Mouse (Mus musculus): ENCODE results near the gene 1700025G04Rik. TPM values are rescaled to one million over a fixed set of nuclear protein-coding genes. Genes with fewer than 3 reads are reported as not detected.

Gene 1700025G04Rik
- polyA plus RNA-seq, 1 experiment from 2014 or later, result 30.0 TPM

- Histone ChIP-seq H3K36me3 (peaks cover 4% of the 10 kb centered on the region; the same call in 1 of the 2 replicates), H3K9me3 (no peaks in the 10 kb centered on the region), H3K27me3 (ENCODE audit: insufficient read depth, poor library complexity, severe bottlenecking) (no peaks in the 10 kb centered on the region), H3K27ac (no peak overlapping the region), H3K4me3 (no peak overlapping the region), H3K4me1 (peaks cover 15% of the 10 kb centered on the region)
- no peak for DNase-seq (ENCODE audit: low spot score)
- WGBS, result 36% methylated on average over 5 of the region's 5 CpGs
These were observed 70.7 kb downstream of the 1700025G04Rik start for GRCm38 (mm10) chr1:152019196-152019595.

DNA sequence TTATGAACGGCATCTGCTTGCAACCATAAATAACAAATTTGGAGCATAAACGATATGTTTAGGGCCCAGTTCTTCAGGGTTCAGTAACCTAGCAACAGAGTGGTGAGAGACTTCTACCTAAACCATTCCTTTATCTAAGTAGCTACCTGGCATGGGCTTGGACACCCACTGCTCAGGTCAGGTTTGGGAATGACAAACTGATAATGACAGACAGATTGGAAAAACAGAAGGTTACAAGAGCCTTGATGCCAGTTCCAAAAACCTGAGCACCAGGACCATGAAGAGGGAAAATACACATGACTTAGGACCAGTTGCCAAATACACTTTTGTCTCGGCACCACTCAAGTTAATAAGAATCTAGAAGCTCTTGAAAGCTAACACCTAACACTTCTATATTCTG is 71.6 kb downstream of the 1700025G04Rik start:
- WGBS, result 85% methylated on average over 3 of the region's 3 CpGs
- H3K27me3 ChIP-seq (ENCODE audit: insufficient read depth, poor library complexity, severe bottlenecking), result no peaks in the 10 kb centered on the region
- peaks cover 15% of the 10 kb centered on the region for H3K4me1 ChIP-seq
- DNase-seq (ENCODE audit: low spot score), result no peak
- H3K27ac ChIP-seq, result no peak overlapping the region
- H3K4me3 ChIP-seq, result no peak overlapping the region
- peaks cover 4% of the 10 kb centered on the region; the same call in 1 of the 2 replicates for H3K36me3 ChIP-seq
- no peaks in the 10 kb centered on the region for H3K9me3 ChIP-seq

DNA sequence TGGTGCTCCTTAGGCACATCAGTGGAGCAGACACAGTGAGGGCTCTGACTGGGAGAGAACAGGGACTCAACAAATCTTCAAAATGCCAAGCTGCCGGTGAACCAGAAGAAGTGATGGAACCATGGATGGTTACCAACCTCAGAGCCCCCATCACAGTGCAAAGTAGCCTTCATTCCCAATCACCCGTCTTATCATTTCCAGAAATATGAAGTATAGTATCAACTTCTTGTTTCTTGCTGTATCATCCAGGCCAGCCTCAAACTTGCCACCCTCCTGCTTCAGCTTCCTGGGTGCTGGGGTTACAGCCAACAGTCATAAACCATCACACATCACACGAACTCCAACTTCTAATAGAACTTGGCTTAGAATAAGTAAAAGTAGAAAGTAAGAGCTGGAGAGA is 73.3 kb downstream of the 1700025G04Rik start:
- no peaks in the 10 kb centered on the region for H3K36me3 ChIP-seq
- 87% methylated on average over 3 of the region's 3 CpGs for WGBS
- no peak overlapping the region for H3K4me3 ChIP-seq
- H3K9me3 ChIP-seq, result no peaks in the 10 kb centered on the region
- peaks cover 17% of the 10 kb centered on the region for H3K4me1 ChIP-seq
- no peak overlapping the region for H3K27ac ChIP-seq
- DNase-seq (ENCODE audit: low spot score), result no peak
- H3K27me3 ChIP-seq (ENCODE audit: insufficient read depth, poor library complexity, severe bottlenecking), result no peaks in the 10 kb centered on the region

- H3K27ac ChIP-seq, result no peak overlapping the region
These were observed 74.3 kb downstream of the 1700025G04Rik start for GRCm38 (mm10) chr1:152015555-152016125.

DNA sequence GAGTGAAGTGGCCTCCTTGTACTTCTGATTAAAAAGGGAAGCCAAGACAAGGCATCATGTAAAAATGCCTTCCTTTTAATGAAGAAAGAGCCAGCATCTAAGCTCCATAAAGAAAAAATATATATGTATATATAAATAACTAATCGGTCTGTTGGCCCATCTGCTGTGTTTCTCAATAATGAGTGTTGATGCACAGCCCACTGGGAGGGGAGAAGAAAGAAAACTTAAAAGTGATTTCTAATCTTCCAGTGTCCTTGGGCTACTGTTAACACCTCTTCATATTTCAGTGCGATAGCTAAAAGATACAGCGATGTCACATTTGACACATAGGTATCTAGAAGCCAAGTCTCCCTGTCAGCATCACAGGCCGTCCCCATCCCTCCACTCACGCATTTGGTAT is 78.2 kb downstream of the 1700025G04Rik start:
- no peak overlapping the region for H3K27ac ChIP-seq
- H3K4me3 ChIP-seq, result no peak overlapping the region
- no peaks in the 10 kb centered on the region for H3K36me3 ChIP-seq
- H3K9me3 ChIP-seq, result no peaks in the 10 kb centered on the region
- H3K4me1 ChIP-seq, result peaks cover 25% of the 10 kb centered on the region
- no peaks in the 10 kb centered on the region for H3K27me3 ChIP-seq (ENCODE audit: insufficient read depth, poor library complexity, severe bottlenecking)
- WGBS, result 87% methylated on average over 5 of the region's 5 CpGs
- no peak for DNase-seq (ENCODE audit: low spot score)

More at GRCm38 (mm10) chr1:152015555-152016125, 74.3 kb downstream of the 1700025G04Rik start:
- Histone ChIP-seq H3K4me3 (no peak overlapping the region), H3K36me3 (no peaks in the 10 kb centered on the region), H3K27me3 (ENCODE audit: insufficient read depth, poor library complexity, severe bottlenecking) (no peaks in the 10 kb centered on the region), H3K9me3 (no peaks in the 10 kb centered on the region), H3K4me1 (peaks cover 18% of the 10 kb centered on the region)
- no peak for DNase-seq (ENCODE audit: low spot score)
- 57% methylated on average over 7 of the region's 7 CpGs for WGBS

DNA sequence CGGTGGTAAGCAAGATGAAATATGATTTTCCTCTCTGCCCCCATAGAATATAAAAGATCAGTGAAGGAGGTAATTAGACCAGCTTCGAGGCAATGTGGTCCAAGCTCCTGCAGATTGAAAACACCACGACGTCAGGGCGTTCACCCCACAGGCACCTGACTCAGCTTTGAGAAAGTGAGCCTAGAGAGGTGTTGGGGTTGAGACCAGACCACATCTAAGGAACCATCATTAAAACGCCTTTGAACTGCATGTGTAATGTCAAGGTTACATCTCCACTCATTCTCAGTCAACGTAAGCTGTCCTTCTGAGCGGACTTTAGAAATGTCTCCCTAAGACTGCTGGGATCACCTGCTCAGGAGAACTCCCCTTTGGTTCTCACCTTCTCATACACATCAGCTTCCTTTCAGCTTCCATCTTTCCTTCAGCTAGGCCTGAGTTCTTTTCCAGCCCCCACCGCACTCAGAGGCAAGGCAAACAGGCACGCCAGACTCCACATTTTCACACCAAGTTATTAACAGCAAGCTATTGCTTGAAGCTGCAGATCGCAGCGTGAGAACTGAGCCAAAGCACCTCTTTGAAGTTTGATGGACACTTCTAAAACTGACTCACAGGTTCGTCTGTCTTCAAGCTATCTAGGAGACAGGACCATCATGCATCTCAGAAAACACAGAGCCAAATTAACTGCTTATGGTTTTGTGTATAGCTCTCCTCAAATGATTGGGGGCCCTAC is 79.5 kb downstream of the 1700025G04Rik start:
- Histone ChIP-seq H3K27ac (no peak overlapping the region), H3K4me1 (peaks cover 20% of the 10 kb centered on the region), H3K27me3 (ENCODE audit: insufficient read depth, poor library complexity, severe bottlenecking) (no peaks in the 10 kb centered on the region), H3K36me3 (peaks cover 6% of the 10 kb centered on the region; the same call in 1 of the 2 replicates), H3K9me3 (no peaks in the 10 kb centered on the region), H3K4me3 (no peak overlapping the region)
- no peak for DNase-seq (ENCODE audit: low spot score)
- WGBS, result 74% methylated on average over 13 of the region's 13 CpGs

DNA sequence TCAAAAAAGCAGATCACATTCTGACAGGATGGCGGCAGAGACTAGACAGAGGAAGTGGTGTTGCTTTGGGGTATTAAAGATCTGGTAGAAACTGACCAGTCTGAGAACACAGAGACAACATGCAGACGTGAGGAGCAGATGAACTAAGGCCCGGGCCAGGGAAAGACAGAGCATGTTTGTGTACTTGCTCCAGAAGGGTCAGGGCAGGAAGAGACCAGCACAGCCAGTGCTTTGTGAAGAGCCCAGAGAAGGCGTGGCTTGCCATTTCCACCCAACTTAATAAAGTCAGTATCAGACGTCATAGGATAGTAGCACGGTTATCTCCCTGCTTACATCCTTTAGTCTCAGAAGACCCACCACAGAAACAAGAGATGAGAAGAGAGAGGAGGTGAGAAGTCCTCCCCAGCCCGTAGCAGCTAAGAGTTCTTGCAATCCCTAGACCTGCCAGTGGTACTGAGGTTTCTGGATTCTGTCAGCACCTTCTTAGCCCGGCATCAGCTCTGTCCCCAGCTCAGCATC is 81.4 kb downstream of the 1700025G04Rik start:
- no peaks in the 10 kb centered on the region for H3K27me3 ChIP-seq (ENCODE audit: insufficient read depth, poor library complexity, severe bottlenecking)

DNA sequence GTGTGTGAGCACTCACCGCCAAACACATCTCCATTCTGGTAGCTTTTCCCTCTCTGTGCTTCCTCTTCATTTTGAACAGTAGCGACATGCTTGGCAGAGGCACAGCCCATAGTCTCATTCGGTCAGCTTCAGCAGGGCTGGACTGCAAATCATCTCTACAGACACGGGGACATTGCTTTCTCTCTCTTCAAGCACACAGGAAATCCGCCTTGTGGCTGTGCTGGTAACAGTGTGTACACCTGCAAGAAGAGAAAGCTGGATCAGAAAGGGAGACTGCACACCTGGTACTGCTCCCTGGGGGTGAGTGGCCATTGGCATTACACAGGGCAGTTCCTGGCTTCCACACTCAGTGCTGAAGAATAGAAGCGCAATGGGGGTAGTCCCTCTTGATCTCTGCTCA is 83.4 kb downstream of the 1700025G04Rik start:
- 88% methylated on average over 6 of the region's 6 CpGs for WGBS
- H3K9me3 ChIP-seq, result no peaks in the 10 kb centered on the region
- no peaks in the 10 kb centered on the region for H3K27me3 ChIP-seq (ENCODE audit: insufficient read depth, poor library complexity, severe bottlenecking)
- DNase-seq (ENCODE audit: low spot score), result no peak
- peaks cover 11% of the 10 kb centered on the region; the same call in 1 of the 2 replicates for H3K36me3 ChIP-seq
- H3K4me1 ChIP-seq, result peaks cover 14% of the 10 kb centered on the region
- H3K27ac ChIP-seq, result no peak overlapping the region
- no peak overlapping the region for H3K4me3 ChIP-seq

More for the DNA sequence above, 81.4 kb downstream of the 1700025G04Rik start:
- Histone ChIP-seq H3K27ac (no peak overlapping the region), H3K4me1 (peaks cover 16% of the 10 kb centered on the region), H3K36me3 (peaks cover 11% of the 10 kb centered on the region; the same call in 1 of the 2 replicates), H3K4me3 (no peak overlapping the region), H3K9me3 (no peaks in the 10 kb centered on the region)
- WGBS, result 30% methylated on average over 8 of the region's 8 CpGs
- DNase-seq (ENCODE audit: low spot score), result no peak

DNA sequence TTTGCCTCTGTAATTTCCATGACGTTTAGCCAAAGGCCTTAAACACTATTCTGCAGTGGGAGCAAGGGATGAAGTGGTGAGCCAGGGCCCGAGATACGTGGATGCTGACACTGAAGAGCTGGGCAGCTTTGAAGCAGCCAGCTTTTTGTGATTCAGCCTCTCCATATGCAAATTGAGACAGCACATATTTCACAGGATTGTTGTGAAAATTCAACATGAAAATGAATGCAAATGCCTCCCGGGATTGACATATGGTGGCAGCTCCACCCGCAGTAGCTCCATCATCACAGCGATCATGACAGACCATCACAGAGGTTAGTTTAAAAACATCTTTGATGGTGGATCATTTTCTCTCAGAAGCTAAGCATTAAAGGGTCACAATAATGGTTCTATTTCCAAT is 85.4 kb downstream of the 1700025G04Rik start:
- Histone ChIP-seq H3K27ac (no peak overlapping the region), H3K9me3 (no peaks in the 10 kb centered on the region), H3K4me3 (no peak overlapping the region), H3K4me1 (peaks cover 10% of the 10 kb centered on the region; the same call in 1 of the 2 replicates), H3K27me3 (ENCODE audit: insufficient read depth, poor library complexity, severe bottlenecking) (no peaks in the 10 kb centered on the region), H3K36me3 (peaks cover 11% of the 10 kb centered on the region; the same call in 1 of the 2 replicates)
- 91% methylated on average over 6 of the region's 6 CpGs for WGBS
- no peak for DNase-seq (ENCODE audit: low spot score)

GRCm38 (mm10) chr1:152000461-152000860 is 89.5 kb downstream of the 1700025G04Rik start:
- peaks cover 5% of the 10 kb centered on the region; the same call in 1 of the 2 replicates for H3K36me3 ChIP-seq
- peaks cover 17% of the 10 kb centered on the region for H3K4me1 ChIP-seq
- H3K9me3 ChIP-seq, result no peaks in the 10 kb centered on the region
- H3K27me3 ChIP-seq (ENCODE audit: insufficient read depth, poor library complexity, severe bottlenecking), result no peaks in the 10 kb centered on the region
- WGBS, result 91% methylated on average over 5 of the region's 5 CpGs
- H3K27ac ChIP-seq, result no peak overlapping the region
- DNase-seq (ENCODE audit: low spot score), result no peak
- H3K4me3 ChIP-seq, result no peak overlapping the region

DNA sequence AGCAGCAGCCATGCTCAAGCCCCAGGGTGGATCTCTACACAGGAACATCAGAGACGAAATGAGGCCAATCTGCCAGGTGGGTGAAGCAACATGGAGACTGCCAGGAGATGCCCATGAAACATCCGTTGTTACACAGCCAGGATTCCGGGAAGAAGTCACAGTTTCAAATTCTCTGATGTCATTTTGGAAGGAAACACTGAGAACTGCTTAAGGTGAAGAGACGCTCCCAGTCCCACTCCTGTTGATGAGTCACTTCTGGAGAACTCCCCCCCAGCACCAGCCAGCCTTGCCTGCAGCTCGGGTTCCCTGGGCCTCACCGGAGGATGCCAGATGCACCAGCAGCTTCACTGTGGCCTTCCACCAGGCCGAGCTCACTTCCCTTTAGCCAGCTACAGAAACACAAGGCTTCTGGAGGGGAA is 90.5 kb downstream of the 1700025G04Rik start:
- WGBS, result 62% methylated on average over 7 of the region's 7 CpGs
- Histone ChIP-seq H3K27ac (0 out of 2 replicates have a peak overlapping the region, but pooled peaks have one; percentile 52), H3K4me3 (no peak overlapping the region)

DNA sequence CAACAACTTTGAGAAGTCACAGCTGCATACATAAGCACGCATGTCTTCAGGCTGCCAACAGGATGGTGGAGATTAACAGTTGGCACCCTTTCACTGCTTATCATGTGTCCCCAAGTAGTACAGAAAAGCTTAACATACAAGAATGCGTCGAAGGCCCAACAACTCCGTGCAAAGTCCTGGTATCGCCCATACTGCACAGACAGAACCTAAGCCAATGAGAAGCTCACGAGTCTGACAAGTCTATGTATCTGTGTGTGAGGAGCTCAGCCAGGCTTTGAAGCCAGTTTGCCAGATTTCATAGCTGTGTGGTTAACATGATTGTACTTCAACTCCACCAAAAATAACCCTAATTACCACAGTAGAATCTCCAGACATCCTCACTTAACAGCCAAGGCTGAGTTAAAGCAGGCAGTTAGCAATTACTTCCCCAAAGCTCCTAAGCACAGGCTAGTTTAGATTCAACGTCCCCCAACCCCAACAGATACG is 91.2 kb downstream of the 1700025G04Rik start:
- Histone ChIP-seq H3K4me1 (peaks cover 17% of the 10 kb centered on the region), H3K9me3 (no peaks in the 10 kb centered on the region), H3K36me3 (peaks cover 1% of the 10 kb centered on the region; the same call in 1 of the 2 replicates), H3K4me3 (no peak overlapping the region), H3K27ac (no peak overlapping the region), H3K27me3 (ENCODE audit: insufficient read depth, poor library complexity, severe bottlenecking) (no peaks in the 10 kb centered on the region)
- WGBS, result 64% methylated on average over 8 of the region's 8 CpGs
- no peak for DNase-seq (ENCODE audit: low spot score)

More for the DNA sequence above, 90.5 kb downstream of the 1700025G04Rik start:
- H3K36me3 ChIP-seq, result peaks cover 4% of the 10 kb centered on the region; the same call in 1 of the 2 replicates
- no peaks in the 10 kb centered on the region for H3K9me3 ChIP-seq
- DNase-seq (ENCODE audit: low spot score), result no peak
- H3K4me1 ChIP-seq, result peaks cover 17% of the 10 kb centered on the region
- no peaks in the 10 kb centered on the region for H3K27me3 ChIP-seq (ENCODE audit: insufficient read depth, poor library complexity, severe bottlenecking)

- no peaks in the 10 kb centered on the region for H3K27me3 ChIP-seq (ENCODE audit: insufficient read depth, poor library complexity, severe bottlenecking)
- H3K4me1 ChIP-seq, result peaks cover 17% of the 10 kb centered on the region
- H3K27ac ChIP-seq, result no peak overlapping the region
- H3K4me3 ChIP-seq, result no peak overlapping the region
- no peaks in the 10 kb centered on the region for H3K9me3 ChIP-seq
- no peak for DNase-seq (ENCODE audit: low spot score)
- H3K36me3 ChIP-seq, result no peaks in the 10 kb centered on the region
- WGBS, result 90% methylated on average over 7 of the region's 7 CpGs
These were observed 92.3 kb downstream of the 1700025G04Rik start for GRCm38 (mm10) chr1:151997591-151997990.
